Mouse (Mus musculus): ENCODE data around the gene Tmem178b.
A peak's percentile ranks its signal among the peaks of the same experiment; 100 is the strongest.

Tmem178b gene

DNA sequence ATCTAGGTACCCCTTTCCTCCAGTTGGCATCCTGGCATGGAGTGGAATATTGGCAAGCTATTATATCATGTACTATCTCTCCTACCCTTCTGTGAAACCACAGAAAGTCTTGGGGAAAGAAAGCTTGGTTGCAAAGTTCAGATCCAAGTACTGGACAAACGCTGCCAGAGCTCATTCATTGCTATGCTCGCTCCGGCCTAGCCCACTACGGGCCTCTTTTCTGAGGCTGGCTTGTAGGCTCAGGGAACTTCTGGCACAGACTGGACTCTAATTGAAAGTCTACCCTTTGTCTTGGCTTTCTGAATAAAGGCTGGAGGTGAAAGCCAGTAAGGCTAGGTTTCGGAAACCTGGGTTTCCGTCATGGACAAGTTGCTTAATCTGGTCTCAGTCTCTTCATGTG lies 44.7 kb downstream of the Tmem178b start:
- DNase-seq (ENCODE audit: low spot score in 2 of 2) = no peak

DNA sequence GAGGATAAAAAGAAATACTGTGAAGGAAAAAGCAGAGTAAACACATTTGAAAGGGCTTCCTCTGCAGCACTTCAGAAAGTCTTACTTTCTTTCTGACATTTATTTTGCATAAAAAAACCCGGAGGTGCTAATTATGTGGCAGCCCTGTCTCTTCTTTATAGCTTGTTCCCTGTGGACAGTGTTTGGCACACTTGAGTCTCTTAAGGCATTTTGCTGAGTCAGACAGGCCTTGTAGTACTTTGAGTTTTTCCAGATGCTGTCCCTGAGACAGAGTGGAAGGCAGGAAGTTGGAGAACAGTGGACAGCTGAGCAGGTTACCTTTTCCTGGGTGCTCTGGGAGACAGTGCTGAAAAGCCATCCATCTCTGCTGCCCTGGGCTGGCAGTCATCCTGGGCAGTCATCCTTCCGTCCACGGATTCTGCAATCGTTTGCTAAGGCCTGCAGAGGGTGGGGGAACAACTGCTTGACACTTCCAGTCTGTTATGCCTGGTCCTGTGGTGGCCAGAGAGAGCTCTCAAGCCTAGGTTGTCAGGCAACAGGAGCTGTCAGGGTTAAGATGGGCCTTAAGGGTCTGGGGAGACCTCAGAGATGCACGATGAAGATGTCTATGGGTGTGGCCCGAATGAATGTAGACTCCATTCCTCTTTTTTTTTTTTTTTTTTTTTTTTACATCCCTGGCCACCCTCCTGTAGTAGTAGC lies 46.1 kb downstream of the Tmem178b start:
- DNase-seq (ENCODE audit: low spot score in 2 of 2) = no peak

DNA sequence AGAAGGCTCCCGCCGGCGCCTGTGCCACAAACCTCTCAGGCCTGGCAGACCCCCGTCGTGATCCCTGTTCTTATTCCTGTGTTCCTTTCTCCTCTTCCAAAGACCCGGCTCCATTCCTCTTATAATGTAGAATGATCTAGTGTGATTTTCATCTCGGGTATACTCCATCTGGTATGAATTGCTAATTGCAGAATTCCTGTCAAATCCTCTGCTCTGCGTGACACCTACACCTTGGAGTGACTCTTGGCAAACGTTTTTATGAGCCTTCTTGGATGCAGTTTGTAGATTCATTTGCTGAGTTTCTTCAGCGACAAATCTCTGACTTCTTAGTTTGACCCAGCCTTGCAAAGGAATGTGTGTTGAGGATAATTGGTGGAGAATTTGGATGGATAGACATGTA lies 53.4 kb downstream of the Tmem178b start:
- no peak for DNase-seq (ENCODE audit: low spot score in 2 of 2)

DNA sequence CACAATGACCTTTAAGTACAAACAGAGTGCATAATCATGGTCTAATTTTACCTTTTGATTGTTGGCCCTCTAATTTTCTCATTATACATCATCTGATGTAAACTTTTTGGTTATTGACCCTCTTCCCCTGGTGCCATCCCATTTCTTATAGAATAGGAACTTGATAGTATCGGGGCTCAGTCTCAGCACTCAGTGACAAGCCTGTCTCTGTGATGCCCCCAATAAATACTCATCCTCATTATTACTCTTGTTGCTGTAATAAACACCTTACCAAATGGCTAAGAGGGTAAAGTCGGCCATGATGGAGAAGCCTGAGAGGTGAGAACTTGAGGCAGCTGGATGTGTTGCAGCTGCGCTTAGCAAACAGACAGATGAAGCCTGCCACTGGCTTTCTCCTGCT lies 63.5 kb downstream of the Tmem178b start:
- DNase-seq (ENCODE audit: low spot score in 2 of 2) = no peak

DNA sequence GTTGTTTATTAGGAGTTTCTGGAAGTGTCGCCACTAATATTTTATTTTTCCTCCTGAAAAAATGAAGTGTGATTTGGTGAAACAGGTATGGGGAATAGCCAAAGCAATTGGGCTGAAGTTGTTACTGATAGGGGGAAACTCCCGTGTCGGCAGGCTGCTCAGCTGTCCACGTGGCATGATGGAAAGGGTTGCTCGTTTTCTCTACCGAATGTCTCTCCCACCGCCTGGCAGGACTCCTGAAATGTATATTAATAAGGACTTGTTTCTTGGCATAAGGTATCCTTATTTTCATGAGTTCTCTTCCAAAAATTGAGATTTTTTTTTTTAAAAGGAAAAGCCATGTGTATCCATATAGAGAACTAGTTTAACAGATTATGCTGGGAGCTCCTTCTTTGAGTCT lies 67.8 kb downstream of the Tmem178b start:
- DNase-seq (ENCODE audit: low spot score in 2 of 2) = no peak

DNA sequence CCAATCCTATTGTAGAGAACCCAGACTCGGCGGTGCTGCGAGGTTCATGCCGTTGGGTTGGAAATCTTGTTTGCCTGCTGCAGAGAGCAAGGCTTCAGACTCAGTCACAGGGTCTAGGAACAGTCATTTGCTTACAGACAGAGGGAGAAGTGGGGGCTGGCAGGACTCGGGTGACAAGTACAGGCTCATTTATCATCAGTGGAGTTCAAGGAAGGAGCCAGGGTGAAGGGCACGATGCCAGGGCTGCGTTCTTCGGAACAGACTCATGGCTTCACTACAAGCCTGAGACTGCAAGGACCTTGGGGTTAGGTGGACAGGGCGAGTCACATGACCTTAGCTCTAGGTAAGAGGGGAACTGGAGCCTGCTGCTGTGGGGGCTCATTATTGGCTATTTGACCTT lies 71.8 kb downstream of the Tmem178b start:
- no peak for DNase-seq (ENCODE audit: low spot score in 2 of 2)

DNA sequence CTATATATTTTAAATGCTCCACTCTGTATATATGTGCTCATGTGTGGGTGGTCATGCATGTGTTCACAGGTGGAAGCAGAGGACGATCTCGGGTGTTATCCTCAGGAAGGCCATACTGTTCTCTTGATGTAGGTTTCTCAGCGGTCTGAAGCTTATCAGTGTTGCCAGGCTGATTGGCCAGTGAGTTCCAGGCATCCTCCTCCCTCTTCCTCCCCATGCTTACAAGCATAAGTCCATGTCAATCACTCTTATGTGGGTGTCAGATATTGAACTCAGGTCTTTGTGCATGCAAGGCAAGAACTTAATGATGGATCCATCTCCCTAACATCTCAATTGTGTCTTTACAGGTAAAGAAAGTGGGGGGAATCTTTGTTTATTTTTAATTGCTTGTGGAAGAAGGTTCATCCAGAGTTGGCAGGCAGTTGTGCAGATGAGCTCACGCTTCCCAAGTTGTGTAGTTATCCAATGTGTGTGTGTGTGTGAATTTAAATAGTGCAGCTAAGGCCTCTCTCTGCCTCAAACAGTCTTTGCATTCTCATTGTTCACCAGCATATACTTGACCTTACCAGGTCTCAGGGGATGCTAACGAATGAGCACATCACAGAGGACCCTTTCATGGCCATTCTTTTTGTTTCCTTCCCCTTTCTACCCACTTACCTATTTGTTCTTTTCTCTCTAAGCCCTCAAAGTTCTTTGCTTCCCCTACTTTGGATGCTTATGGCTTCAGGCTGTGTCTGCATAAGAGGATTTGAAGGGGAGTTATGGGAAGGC lies 72.8 kb downstream of the Tmem178b start:
- no peak for DNase-seq (ENCODE audit: low spot score in 2 of 2)

DNA sequence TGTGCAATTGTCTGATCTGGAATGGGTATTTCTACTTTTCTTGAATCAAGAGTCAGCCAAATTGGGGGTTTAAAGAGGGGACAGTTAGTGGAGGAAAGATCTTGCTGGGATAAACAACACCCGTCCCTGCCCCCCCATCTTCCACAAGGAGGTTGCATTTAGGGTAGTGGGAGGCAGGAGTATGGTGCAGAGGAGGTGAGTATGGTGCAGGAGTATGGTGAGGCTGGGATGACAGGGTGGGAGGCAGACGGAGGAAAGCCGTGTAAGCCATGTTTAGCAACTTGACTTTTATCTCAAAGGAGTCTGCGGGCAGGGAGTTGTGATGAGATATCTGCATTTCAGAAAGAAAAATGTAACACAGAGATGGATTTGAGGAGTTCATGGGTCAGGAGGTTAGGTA lies 73.5 kb downstream of the Tmem178b start:
- peak; percentile 30 to 45 for DNase-seq (ENCODE audit: low spot score in 2 of 2)

DNA sequence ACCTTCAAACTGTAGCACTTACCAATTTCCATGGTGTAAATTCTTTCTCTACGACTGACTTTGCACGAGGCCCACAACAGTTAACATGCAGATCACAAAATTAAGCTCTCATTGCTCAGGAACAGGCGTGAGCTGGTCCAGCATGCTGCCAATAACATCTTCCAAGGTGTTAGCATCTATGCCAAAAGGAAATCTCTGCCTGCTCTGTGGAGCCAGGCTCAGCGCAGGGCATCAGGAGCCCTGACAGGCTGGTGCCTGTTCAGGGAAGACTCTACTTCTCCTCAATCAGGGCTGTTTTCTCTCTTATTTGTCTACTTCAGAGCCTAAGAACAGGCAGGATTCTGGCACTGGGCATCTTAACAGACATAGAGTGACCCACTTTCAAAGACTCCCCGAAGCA lies 80.9 kb downstream of the Tmem178b start:
- DNase-seq (ENCODE audit: low spot score in 2 of 2) = no peak

DNA sequence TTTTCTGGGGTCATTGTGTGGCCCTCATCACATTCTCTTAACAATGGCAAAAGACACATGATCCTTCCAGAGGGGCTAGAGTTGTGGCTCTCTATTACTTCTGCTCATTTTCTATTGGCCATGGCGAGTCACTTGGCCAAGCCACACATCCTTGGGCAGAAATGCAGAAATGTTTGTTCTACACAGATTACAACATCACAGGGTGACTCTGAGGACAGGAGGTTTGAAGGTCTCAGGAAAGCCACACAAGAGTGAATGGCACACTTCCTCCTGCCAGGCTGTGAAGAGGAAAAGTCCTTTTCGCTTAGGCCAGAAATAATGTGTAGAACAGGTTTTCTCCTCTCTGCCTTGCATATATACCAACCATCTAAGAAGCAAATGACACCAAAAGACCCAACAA lies 82.1 kb downstream of the Tmem178b start:
- no peak for DNase-seq (ENCODE audit: low spot score in 2 of 2)

DNA sequence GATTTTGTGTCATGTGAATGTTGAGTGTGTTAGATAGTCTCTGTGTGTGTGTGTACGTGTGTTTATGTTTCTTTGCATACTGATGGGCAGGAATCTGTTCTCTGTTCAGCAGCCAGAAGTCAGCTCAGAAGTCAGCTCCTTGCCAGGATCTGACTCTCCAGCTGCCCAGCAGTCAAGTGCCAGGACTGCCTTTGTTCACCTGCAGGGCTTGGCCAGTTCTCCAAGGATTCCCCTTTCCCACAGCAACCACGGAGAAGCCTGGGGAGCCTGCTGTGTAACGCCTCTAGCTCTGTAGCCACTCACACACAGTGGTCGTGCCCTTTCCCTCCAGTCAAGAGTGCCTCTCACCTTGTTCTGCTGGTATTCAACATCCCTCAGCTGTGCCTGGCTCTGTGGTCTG lies 91.5 kb downstream of the Tmem178b start:
- DNase-seq (ENCODE audit: low spot score in 2 of 2) = no peak

DNA sequence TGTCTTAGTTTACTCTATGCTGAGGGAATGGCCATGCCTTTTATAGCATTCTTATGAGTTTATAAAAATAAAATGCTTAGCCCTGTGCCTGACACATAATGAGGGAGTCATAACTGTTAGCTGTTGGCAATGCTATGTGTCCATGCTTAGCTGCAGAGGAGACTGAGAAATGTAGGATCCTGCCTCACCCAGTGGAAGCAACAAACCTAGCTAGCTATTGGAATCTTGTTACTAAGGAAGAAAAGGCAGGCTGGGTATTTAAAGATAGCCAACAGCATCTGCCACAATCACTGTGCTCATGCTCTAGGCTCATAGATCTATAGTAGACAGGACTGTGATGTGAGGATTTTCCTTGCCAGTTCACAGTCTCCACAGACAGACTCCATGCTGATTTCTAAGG lies 97.2 kb downstream of the Tmem178b start:
- DNase-seq (ENCODE audit: low spot score in 2 of 2) = peak in 1 of 2 experiments; percentile 28

DNA sequence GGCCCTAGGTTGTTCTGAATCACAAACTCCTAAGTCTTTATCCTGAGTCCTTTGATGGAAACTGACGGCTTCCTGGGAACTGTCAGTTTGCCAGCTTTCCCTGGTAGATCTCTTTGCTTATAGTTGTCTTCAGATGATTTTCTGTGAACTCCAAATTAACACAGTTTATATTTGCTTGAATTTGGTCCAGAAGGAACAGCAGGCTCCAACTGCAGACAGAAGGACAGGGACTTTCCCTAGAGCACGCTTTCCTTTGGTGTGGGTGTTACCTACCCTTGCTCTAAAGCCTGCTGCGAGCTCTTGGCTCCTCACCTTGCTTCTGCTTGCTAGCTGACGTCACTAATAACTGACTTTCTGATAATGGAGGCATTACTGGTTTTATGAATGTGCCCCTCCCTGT lies 105.9 kb downstream of the Tmem178b start:
- DNase-seq (ENCODE audit: low spot score in 2 of 2) = peak in 1 of 2 experiments; percentile 54

DNA sequence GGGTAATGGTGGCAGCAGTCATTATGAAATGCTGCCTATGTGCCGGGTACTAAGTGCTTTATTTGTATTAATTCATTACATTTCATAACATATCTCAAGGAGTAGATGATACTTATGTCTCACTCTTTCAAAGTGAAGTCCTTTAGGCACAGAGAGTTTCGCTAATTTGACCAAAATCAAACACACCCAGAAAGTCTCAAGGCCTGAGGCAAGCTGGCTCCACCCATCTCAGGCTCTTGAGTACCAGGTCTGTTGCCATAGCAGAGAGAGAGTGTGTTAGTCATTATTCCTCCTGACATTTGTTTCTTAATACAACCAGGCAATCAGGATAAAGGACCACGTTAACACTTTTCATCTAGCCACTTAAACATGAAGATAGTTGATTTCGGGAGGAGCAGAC lies 117.7 kb downstream of the Tmem178b start:
- DNase-seq (ENCODE audit: low spot score in 2 of 2) = no peak

DNA sequence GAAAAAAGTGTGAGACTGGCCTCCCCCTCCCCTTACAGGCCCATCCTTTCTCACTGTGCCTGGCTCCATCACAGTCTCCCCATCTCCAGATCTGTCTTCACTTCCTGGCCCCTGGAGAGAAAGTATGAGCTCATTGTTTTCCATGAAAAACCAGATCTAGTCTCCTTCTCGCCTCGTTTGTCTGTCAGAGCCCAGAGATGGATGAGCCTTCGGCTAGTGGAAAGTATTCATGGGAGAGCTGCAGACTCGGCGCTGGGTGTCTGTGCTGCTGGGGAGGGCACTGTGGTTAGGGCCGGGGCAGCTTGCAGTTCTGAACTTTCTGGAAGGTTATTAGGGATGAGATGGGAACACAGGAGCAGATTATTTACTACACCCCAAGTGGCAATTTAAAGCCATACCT lies 118.9 kb downstream of the Tmem178b start:
- DNase-seq (ENCODE audit: low spot score in 2 of 2) = no peak

DNA sequence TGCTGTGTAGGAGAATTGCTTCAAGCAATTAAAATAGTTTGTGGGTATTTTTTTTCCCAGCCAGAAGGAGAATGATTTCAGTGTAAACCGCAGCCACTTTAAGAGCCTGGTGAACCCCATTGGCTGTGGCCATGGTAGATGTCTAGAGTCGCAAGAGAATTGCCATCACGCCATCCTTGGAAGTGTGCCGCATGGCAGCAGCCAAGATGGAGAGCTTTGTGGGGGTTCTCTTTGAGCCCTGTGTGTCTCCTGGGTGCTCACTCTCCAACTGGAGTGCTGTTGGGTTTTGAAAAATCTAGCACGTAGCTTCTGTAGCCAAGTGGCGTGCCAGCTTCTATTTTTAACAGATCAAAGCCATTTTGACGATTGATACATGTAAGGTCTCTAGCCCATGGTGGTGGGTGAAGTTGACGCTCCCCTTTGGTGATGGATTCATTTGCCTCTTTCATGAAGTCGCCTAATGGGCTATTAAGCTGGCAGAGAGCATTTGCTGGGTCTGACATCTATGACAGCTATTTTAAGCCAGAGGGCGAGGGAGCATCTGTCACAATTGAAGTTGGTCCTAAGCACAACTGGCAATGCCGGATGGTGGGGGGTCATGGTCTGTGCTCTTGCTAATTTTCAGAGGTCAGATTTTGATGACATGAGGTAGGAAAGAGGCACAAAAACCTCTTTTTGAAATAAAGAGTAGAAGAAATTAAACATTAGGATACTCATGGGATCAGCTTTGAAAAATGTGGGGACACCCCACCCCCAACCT lies 133.1 kb downstream of the Tmem178b start:
- DNase-seq (ENCODE audit: low spot score in 2 of 2) = peak in 1 of 2 experiments; percentile 28

DNA sequence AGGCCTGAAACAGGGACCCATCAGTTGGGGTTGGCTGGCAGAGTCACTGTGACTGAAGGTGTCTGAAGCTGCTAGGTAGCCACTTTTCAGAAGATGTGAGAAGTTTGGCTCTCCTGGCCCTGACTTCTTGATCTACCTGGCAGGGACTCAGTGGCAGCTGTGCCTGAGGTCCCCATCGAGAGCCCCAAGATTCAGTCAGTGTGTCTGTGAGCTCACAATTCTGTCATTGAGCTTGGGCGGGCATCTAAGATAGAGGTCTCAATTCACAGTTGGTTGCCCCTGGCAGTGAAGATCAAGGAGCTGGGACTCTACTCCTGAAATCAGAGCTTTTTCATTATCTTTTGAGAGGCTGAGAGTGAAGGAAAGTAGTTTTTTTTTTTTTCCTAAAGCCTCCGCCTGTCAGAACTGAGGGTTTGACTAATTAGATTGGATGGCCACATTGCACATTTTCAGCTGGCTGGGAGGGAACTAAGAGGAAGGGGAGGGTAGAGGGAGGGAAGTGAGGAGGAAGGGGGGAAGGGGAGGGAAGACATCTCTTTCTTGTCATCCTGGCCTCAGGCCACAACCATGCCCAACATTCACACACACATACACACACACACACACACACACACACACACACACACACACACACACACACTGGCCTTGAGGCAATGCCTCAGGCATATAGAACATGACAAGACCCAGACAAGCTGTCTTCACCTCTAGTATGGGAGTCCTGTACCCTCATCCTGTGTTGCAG lies 135.3 kb downstream of the Tmem178b start:
- no peak for DNase-seq (ENCODE audit: low spot score in 2 of 2)

DNA sequence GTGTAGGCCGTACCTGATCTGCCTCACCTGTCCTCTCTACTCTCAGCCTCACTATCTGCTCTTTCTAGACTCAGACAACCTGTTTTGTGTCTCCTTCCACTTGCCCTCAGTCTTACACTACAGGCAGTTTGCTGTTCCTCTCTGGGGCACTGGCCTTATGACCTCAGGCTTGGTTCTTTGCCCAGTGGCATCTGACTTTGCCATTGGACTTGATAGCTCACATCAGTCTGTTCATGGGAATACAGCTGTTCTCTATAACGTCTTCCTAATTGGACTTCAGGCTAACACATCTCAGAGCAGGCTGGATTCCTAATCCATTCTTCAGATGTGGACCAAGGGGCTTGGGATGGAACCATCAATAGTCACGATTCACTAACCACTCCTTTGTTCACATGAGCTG lies 136.6 kb downstream of the Tmem178b start:
- DNase-seq (ENCODE audit: low spot score in 2 of 2) = no peak

DNA sequence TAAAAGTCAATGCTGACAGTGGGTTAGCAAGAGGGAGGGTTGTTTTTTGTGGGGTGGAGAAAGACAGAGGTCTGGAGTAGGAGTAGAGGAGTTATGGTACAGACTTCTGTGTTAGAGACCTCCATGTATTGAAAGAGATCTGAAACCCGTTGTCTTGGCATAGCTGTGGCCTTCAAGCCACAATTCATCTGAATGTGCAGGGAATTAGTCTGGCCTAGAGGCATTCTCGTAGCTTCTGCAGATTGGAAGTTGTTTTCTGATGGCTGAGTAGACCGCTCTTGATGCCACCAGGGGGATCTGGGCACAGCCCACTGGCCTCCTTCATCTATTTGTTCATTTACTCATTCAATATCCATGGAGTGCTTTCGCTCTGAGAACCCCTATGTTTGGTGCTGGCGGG lies 138.0 kb downstream of the Tmem178b start:
- no peak for DNase-seq (ENCODE audit: low spot score in 2 of 2)

DNA sequence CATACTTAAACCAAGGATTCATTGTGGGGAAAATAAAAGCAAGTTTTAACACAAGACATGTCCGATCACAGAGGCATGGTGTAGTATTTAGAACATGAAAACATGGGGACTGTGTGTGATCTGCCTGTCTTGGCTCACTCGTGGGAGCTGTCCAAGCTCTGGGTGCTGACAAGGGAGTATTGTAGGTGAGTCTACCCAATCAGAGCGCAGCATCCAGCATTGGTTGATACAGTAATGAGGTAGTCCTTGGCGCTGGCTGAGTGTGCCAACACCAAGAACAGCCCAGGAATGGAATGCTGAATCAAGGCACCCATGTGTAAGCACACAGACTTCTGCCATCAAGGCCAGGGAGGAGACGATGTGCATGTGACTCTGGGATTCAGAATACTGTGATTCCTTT lies 138.5 kb downstream of the Tmem178b start:
- peak in 1 of 2 experiments; percentile 25 for DNase-seq (ENCODE audit: low spot score in 2 of 2)

DNA sequence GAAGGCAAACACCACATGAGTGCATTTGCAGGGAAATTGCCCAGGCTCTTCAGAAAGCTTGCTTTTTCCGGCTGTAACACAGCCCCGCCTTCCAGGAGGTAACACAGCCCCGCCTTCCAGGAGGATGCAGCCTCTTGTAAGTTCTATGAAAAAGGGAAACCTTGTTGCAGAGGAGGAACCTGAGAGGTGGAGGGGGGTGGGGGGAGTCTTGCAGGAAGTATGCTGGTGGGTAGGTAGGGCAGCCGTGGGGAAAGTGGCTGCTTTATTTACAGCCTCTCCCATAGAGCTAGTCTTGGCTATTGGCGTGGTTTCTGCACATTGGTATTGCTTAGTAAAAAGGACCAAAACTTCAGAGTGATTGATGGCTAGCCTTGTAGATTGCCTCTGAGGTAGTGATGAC lies 140.3 kb downstream of the Tmem178b start:
- DNase-seq (ENCODE audit: low spot score in 2 of 2) = no peak

DNA sequence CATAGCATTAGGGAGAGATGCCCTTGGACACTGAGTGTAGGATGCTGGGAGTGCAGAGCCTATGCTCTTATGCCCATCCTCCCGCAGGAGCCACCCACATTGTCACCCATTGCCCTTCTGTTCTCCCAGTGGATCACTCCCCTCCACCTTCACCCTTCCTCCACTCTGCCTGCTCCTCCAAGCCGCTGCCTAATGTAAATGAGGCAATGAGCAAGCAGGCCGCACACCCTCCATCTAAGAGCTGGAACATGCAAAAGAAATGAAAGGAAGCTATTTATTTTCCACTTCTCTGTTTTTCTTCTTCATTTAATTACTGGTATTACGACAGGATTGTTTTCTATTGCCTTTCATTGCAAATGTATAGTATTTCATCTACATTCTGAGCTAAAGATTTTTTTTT lies 142.1 kb downstream of the Tmem178b start:
- no peak for DNase-seq (ENCODE audit: low spot score in 2 of 2)
